Mouse (Mus musculus) urinary bladder, postnatal 10 days (tissue): ENCODE results near the gene Tmem95.
"Not testable (repeated sequence)": the region's sequence is repeated elsewhere in the genome, so short reads cannot be mapped to it uniquely, and the experiment has no call there.

Experiments used
- DNase-seq: peaks from one replicate; pipeline ENCODE4 v3.0.0; 2022; ENCODE audit warnings: low spot score

The Tmem95 gene

DNA sequence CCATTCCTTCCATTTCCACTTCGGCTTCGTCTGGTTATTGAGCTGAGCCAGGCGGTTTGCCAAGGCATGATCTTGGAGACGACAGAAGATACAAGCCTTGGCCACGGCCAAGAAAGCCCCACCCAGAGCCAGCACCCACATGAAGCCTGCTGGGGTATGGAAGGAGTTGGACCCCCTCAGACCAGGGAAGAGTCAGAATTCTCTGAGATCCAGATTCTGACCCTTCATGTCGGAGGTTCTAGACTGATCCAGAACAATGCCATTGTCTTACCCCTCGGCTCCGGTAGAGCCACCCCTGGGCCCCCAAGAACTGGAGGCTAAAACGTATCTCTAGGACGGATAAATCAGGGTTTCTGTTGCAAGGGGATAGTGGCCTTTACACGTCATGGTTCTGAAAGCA, at the start of gene Tmem95:
Gene Tmem95 (minus strand): TSS at position 141 of the 400 bp plus-strand sequence.
- DNase-seq, result no peak

DNA sequence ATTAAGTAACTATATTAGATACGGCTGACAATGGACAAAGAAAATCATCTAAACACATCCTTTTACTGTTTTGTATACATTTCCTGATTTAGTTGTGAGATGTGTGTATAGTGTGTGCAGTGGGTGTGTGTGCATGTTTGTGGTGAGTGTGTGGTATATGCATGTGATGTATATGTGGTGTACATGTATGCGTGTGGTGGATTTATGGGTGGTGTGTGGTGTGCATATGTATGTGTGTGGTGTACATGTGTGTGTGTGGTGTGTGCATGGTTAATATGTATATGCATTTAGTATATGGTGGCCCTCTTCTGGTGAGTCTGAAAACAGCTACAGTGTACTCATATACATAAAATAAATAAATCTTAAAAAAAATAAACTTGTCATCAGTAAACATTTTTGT, 49.7 kb upstream of the Tmem95 start:
- no peak for DNase-seq

DNA sequence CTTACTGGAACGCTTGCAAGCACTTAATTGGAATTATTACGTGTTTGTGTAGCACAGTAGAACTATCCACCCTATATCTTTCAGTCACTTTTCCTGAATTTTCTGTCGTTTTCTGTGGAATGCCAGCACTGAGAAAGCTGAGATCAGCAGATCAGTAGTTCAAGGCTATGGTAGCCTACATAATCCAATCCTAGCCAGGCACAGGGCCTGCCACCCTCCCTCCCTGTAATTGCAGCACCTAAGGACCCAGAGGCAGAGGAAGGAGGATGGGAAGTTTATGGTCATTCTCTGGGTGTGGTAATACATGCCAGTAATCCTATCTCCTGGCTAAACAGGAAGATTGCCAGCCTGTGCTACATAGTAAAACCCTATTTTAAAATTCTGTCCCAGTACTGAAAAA, 45.0 kb upstream of the Tmem95 start:
- DNase-seq, result no peak

DNA sequence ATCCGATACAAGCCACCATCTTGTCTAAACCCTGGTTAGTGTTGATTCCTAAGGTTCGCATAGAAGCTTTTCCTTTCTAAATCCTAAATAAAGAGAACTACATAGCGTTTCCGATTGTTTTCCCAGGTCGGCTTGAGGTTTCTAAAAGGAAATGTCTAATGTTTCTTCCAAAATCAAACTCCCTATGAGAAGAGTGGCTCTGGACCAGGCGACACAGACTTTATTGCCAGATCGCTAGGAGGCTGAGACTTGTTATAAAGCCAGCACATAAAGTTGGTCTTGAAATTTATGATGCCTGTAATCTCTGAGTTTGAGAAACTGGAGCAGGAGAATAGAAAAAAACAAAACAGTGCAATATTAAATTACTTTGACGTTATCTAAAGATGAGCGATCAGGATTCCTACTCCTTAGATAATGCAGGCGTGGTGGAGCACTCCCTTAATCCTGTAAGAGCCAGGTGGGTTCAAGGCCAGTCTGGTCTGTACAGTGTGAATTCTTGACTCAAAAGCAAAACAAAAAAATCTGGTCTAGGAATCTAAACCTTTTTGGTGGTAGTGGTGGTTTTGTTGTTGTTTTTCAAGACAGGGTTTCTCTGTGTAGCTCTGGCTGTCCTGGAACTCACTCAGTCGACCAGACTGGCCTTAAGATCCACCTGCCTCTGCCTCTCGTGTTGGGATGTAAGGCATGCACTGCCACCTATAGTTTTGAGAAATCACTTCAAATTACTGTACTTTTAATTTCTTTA, 44.4 kb upstream of the Tmem95 start:
- DNase-seq, result no peak

DNA sequence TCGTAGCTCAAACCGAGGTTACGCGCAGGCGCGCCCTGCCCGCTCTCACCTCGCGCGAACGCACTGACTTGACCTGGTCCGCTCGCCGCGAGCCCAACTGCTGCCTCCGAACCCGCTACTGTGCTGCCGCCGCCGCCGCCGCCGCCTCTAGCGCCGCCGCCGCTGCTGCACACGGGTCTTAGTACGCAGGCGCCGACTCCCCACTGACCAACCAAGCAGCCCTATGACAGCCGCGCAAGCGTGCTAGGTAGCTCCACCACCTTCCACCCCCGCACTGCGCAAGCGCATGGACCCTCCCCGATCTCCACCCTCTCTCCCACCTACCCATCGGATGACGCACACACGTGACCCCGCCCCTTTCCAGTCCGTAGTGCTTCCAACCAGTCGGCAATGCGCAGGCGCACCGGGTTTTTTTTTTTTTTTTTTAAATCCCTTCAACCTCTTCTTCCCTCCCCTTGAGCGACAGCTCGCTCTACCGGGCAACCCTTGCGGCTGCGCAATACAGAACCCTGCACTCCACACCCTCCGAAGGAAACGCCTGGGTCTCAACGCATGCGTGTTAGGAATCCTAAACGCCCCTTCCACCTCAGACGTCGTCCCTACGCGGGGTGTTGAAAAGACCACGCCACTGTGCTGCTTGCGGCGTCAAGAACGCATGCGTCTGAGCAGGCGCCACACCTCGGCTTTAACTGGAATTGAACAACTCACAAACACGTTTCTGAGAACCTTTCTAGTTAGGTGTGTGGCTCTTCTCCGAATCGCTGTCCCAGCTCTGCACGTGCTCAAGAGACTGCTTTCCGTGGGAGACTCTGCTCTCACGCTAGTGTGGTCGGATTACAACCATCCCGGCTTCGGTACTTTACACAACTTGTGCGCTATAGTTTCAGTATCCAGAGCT, 43.5 kb upstream of the Tmem95 start, which contains the start of gene Eif5a:
Gene Eif5a (minus strand): TSS at position 845 of the 898 bp plus-strand sequence.
- DNase-seq, result peak; percentile 100

DNA sequence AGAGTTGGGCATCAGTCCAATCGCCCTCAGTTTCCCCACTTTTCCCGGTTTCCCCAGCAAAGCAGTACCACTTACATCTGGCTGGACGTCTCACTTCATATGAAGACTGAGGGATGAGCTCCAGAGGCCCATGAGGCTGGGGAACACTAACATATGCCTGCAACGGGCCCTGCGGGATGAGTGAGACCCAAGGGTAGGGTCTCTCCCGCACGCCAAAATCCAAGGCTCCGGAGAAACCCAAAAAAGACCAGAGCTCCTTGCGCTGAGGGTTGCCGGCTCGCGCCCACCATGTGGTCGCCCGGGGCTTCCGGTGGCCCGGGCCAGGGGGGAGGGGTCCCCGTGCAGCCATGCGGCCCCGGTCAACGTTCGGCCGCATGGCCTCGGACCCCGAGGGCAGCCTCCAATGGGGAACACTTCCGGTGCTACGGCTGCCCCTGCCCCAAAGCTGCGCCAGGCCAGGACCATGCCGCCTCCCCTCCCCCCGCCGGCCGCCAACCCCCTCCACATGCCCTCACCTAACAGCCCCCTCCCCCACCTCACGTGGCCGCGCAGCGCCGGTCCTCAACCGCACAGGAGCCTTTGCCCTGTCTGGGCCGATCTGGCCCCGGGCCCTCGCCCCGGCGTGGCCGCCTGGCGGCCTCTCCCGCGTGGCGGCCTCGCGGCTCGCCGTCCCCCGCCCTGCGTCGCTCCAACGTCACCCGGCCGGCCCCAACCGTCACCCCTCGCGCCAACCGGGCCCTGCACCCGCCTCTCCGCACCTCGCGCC, 42.6 kb upstream of the Tmem95 start:
- DNase-seq, result no peak

DNA sequence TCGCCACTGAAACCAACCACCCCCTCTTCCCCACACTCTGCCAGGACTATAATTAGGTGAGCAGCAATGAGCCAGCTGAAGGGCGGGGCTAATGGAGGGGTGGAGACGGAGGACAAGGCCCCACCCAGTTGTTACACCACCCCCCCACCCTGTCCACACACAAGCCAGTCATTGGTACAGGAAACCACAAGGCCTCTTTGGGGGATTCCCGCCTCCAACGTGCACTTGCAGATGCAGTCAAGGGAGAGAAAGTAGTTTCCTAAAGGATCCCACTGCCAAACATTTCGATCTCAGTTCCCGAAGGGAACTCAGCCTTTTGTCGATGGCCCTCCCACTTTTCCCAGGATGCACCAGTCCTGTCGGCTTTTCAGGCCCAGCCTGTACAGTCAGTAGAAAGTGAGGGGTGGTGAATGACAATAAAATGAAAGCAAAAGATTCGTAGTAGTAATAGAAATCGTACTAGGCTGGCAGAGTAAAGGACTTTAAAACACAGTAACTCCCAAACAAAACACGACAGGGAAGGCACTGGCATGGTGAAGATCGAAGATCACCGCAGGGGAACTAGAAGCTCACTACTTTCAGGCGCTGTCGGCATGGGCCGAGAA, 41.9 kb upstream of the Tmem95 start:
- no peak for DNase-seq

DNA sequence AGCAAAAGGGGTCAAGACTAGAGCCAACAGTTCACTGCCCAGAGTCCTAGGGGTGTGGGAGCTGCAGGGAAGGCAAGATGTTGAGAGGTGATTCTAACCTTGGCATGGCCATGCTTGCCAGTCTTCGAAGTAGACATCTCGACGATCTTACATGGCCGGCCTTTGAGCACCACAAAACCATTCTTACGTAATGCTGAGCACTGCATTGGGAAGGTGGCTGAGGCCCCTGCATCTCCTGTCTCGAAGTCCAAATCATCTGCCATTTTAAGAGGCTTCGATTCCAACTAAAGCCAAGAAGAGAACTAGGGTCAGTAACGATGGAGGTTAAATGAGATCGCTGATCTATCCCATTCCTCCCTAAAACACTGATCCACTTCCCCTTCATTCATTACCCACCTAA, 41.2 kb upstream of the Tmem95 start:
- no peak for DNase-seq

DNA sequence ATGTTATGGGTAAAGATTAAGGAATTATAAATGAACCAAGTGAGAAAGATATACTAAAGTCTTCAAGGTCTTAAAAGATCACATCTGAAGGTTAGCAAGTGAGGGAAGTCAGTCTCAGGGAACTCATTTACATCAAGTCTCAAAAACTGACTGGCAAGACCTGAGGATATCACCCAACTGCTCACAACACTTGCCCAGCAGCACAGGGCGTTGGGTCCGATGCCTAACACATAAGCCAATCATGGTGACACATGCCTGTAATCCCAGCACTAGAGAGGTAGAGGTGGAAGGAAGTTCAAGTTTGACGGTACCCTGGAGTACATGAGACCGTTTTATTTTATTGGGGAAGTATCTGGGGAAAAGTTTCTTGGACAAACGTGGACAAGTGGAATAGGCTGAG, 40.3 kb upstream of the Tmem95 start:
- no peak for DNase-seq

DNA sequence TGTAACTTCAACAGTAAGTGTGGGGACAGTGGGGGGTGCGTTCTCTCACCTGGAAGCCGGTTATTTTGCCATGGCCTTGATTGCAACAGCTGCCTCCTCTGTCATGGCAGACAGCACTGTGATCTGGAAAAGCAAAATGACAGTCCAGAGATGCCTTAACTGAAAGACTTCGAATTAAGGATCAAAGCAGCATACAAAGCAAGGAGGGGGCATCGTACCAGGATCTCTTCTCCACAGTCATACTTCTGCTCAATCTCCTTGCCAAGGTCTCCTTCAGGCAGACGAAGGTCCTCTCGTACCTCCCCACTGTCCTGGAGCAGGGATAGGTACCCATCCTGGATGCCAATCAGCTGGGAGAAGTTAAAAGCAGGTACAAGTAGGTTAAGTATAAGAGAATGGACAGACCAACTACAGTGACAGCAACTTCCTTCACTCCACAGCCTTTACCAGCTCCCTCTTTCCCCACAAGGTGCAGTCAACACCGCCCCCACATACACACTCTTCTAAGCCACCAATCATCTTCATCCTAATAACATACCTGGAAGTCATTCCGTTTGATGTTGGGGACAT, 39.6 kb upstream of the Tmem95 start:
- no peak for DNase-seq

DNA sequence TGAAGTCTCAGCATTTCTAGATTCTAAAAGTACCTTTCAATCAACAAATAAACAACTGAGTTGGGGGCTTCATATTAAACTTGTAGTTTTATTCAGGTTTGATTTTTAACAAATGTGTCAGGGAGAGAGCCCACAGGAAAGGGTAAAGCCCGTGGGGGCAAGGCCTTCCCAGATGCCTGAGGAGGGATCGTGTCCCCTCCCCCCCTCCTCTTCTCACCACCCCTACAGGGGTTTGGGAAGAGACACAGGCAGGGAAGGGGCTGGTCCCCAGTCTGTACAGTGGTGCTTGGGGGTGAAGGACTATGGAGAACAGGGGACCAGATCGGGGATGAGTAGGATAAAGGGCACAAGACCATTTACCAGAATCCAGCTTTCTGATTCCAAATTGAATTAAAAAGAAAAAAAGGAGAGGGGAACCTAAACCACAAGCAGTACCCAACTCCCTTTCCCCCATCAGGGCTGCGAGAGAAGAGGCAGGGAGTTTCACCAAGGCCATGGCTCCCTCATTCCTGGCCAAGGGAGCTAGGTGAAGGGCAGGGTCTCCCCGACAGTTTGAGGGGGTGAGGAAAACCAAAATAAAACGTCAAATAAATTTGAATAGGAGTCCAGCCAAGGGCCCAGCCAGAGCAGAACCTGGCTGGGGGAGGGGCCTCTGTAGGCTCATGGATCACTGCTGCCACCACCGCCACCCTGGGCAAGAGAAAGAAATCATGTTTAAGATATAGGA, 39.0 kb upstream of the Tmem95 start:
- not testable (repeated sequence) for DNase-seq

DNA sequence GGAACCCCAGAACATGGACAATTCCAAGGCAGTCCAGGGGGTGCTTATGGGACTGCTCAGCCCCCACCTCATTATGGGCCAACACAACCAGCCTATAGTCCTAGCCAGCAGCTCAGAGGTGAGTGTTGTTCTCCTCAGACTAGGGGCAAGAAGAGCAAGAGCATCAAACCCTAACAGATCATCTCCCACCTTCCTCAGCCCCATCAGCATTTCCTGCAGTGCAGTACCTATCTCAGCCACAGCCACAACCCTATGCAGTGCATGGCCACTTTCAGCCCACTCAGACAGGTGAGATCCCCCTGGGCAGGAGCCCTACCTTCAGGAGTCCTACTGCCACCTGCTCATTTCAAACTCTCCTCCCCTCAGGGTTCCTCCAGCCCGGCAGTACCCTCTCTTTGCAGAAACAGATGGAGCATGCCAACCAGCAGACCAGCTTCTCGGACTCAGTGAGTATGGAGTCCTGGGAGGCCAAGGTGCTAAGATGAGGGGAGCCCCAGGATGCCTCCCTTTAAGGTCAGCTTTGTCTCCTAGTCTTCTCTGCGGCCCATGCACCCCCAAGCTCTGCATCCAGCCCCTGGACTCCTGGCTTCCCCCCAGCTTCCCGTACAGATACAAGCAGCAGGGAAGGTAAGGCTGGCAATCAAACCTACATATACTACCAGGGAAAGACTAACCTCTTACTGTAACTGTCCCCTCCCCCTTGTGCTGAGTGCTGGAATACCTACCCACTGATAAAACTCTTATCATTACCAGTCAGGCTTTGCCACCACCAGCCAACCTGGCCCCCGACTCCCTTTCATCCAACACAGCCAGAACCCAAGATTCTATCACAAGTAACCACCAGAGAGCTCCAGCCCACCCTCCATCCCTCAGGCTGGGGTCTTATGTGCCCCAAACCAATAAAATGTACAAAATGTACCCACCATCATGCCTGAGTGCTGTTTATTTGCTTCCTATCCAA, 38.1 kb upstream of the Tmem95 start:
- no peak for DNase-seq

DNA sequence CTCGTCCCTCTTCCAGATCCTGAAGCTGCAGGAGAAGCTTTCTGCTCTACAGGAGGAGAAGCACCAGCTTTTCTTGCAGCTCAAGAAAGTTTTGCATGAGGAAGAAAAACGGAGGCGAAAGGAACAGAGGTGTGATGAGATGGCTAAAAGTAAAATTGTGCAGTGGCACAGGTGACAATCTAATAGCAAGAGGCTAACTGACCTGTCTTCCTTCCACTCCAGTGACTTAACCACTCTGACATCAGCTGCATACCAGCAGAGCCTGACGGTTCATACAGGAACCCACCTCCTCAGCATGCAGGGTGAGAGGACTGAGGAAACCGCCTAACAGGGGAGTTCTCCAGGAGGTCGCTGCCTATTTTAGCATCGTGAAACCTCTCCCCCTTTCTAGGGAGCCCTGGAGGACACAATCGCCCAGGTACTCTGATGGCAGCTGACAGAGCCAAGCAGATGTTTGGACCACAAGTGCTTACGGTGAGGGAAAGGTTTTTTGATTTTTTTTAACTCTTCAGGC, 37.2 kb upstream of the Tmem95 start:
- DNase-seq, result no peak

DNA sequence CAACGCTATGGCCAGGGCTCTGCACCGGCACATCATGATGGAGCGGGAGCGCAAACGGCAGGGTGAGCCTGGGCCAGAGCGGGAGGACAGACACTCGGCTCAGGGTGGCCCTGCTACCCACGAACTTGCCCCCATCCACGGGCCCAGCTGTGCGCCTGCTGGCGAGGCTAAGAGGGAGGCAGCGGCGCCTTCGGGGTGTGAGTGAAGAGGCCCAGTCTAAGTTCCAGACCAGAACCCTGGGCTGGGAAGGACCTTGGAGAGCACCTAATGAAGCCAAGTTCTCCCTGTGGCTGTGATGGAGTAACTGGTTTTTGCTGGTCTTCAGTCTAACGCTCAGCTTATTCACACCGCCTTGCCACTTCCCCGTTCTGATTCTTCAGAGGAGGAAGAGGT, 36.5 kb upstream of the Tmem95 start:
- no peak for DNase-seq

DNA sequence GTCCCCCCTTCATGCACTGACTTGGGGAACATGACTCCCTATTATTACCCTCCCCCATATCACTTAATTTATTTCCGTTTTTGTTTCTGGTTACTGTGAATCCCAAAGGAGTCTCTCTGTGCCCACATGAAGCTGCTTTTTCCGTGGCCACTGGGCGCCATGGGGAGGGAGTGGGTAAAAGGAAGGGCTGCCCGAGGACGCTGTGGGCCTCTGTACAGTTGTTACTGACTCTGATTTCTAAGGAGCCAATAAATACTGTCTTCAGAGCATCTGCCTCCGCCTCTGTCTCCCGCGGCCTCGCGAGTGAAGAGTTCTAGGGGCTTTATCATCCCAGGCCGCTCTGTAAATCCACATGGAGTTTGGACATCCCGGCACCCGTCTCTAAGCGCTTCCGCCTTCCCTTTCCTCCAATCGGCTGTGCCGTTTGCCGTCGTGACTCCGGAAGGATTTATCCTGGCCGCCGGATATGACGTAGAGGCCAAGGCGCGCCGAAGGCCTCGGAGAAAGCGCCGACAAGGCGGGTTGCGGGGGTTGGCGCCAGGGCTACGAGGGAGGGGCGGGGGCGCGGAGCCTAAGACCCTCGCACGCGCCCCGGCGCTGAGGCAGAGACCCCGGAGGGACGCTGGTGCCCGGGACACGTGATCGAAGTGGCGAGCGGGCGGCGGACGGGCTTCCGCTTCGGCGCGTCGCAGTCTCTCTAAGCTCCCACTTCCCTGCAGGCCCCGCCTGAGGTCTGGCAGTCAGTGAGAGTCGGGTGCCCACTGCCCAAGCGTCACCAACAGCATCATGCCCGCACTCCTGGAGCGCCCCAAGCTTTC, 35.9 kb upstream of the Tmem95 start, which contains the start of gene Gps2:
Gene Gps2 (plus strand): TSS at position 335 of the 818 bp plus-strand sequence.
- DNase-seq, result peak; percentile 76

DNA sequence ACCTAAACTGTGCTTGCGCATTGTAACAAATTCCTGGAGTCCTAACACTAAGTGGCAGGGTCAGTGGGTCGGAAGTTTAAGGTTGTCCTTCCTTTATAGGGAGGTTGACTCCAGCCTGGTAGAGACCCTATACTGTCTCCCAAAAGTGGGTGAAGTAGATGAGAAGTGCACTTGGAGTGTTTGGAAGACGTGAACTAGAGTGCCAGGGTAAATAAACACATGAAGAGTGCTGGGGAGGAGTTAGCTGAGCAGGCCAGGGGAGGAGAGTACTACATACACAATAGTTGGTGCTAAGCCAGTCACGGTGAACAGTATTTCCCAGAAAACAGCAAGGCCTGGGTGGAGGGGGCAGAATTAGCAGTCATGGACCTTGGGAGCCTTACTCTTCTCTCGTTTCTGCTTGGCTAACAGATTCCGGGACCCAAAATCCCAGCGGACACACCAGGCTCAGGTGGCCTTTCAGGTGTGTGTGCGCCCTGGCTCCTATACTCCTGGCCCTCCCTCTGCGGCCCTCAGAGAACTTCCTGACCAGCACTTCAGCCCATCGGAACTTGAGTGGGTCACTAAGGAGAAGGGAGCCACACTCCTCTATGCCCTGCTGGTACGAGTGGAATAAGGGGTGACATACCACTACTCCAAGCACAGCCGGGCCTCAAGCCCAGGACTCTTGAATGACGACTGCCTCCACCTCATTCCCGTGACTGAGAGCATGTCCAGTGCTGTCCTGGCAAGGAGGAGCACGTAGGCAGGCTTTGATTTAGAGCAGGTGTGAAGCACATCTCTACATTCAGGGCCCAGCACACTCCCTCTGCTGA, 35.1 kb upstream of the Tmem95 start:
- DNase-seq, result no peak

DNA sequence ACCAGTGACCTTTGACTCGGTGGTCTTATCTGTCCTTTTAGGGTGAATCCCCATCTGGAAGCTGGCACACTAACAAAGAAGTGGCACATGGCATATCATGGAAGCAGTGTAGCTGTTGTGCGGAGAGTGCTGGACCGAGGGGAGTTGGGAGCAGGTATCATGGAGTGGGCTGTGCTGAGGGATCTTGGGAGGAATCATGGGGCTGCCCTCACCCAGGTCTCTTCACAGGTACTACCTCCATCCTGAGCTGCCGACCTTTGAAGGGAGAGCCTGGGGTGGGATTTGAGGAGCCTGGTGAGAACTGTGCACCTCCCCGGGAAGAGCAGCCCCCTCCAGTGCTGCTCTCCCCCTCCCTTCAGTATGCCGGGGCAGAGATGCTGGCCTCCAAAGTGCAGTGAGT, 33.9 kb upstream of the Tmem95 start:
- DNase-seq, result no peak
